Mouse (Mus musculus): Measurements from ENCODE around the gene Ppp3ca. TPM values are rescaled to one million over a fixed set of nuclear protein-coding genes. Genes with fewer than 3 reads are reported as not detected.

Ppp3ca gene
- polyA plus RNA-seq, 1 experiment from 2014 or later: 60.8 TPM

- H3K9me3 ChIP-seq: no peaks in the 10 kb centered on the region
- no peak overlapping the region for H3K27ac ChIP-seq
- H3K4me1 ChIP-seq: peaks cover 7% of the 10 kb centered on the region; the same call in 1 of the 2 replicates
- no peak for ATAC-seq (ENCODE audit: insufficient number of reproducible peaks, low FRiP score, low TSS enrichment, low read depth)
- WGBS: 81% methylated on average over 10 of the region's 10 CpGs
- no peaks in the 10 kb centered on the region for H3K27me3 ChIP-seq
- no peak overlapping the region for H3K4me3 ChIP-seq
- no peak overlapping the region for H3K9ac ChIP-seq
- H3K4me2 ChIP-seq: no peak overlapping the region
- H3K36me3 ChIP-seq: no peaks in the 10 kb centered on the region
Measured at GRCm38 (mm10) chr3:136710310-136710906, 40.5 kb downstream of the Ppp3ca start.

GRCm38 (mm10) chr3:136714307-136715039 lies 44.5 kb downstream of the Ppp3ca start:
- no peaks in the 10 kb centered on the region for H3K27me3 ChIP-seq
- 92% methylated on average over 4 of the region's 4 CpGs for whole genome bisulfite sequencing
- H3K36me3 ChIP-seq: no peaks in the 10 kb centered on the region
- no peaks in the 10 kb centered on the region for H3K4me1 ChIP-seq
- H3K9ac ChIP-seq: no peak overlapping the region
- no peak for ATAC-seq (ENCODE audit: insufficient number of reproducible peaks, low FRiP score, low TSS enrichment, low read depth)
- no peak overlapping the region for H3K27ac ChIP-seq
- H3K9me3 ChIP-seq: no peaks in the 10 kb centered on the region
- H3K4me3 ChIP-seq: no peak overlapping the region
- no peak overlapping the region for H3K4me2 ChIP-seq

- no peak for ATAC-seq (ENCODE audit: insufficient number of reproducible peaks, low FRiP score, low TSS enrichment, low read depth)
- Histone ChIP-seq H3K4me2 (no peak overlapping the region), H3K4me3 (no peak overlapping the region), H3K4me1 (0 out of 2 replicates have a peak, but pooled peaks cover 3% of the 10 kb centered on the region), H3K27me3 (no peaks in the 10 kb centered on the region), H3K9me3 (no peaks in the 10 kb centered on the region), H3K27ac (no peak overlapping the region), H3K9ac (no peak overlapping the region), H3K36me3 (no peaks in the 10 kb centered on the region)
- WGBS: 84% methylated on average over 6 of the region's 6 CpGs
Measured at GRCm38 (mm10) chr3:136716247-136716646, 46.3 kb downstream of the Ppp3ca start.

GRCm38 (mm10) chr3:136718412-136718811 lies 48.5 kb downstream of the Ppp3ca start:
- no peaks in the 10 kb centered on the region for H3K36me3 ChIP-seq
- 89% methylated on average over 5 of the region's 5 CpGs for WGBS
- H3K27ac ChIP-seq: no peak overlapping the region
- H3K9me3 ChIP-seq: no peaks in the 10 kb centered on the region
- no peak overlapping the region for H3K4me2 ChIP-seq
- no peak for ATAC-seq (ENCODE audit: insufficient number of reproducible peaks, low FRiP score, low TSS enrichment, low read depth)
- H3K4me1 ChIP-seq: peaks cover 6% of the 10 kb centered on the region
- H3K27me3 ChIP-seq: no peaks in the 10 kb centered on the region
- H3K4me3 ChIP-seq: no peak overlapping the region
- H3K9ac ChIP-seq: no peak overlapping the region

GRCm38 (mm10) chr3:136721241-136721640 lies 51.3 kb downstream of the Ppp3ca start:
- Histone ChIP-seq H3K27me3 (no peaks in the 10 kb centered on the region), H3K9me3 (no peaks in the 10 kb centered on the region), H3K27ac (peak overlapping the region; percentile 47), H3K4me3 (no peak overlapping the region), H3K9ac (no peak overlapping the region), H3K4me1 (peaks cover 18% of the 10 kb centered on the region), H3K36me3 (no peaks in the 10 kb centered on the region), H3K4me2 (no peak overlapping the region)
- WGBS: 69% methylated on average over 4 of the region's 4 CpGs
- no peak for ATAC-seq (ENCODE audit: insufficient number of reproducible peaks, low FRiP score, low TSS enrichment, low read depth)

- WGBS: 31% methylated on average over 4 of the region's 4 CpGs
- no peak overlapping the region for H3K27ac ChIP-seq
- no peaks in the 10 kb centered on the region for H3K9me3 ChIP-seq
- H3K27me3 ChIP-seq: no peaks in the 10 kb centered on the region
- H3K4me1 ChIP-seq: peaks cover 18% of the 10 kb centered on the region
- H3K4me2 ChIP-seq: no peak overlapping the region
- H3K4me3 ChIP-seq: no peak overlapping the region
- no peak for ATAC-seq (ENCODE audit: insufficient number of reproducible peaks, low FRiP score, low TSS enrichment, low read depth)
- H3K9ac ChIP-seq: no peak overlapping the region
- H3K36me3 ChIP-seq: no peaks in the 10 kb centered on the region
Measured at GRCm38 (mm10) chr3:136721804-136722427, 52.0 kb downstream of the Ppp3ca start.

GRCm38 (mm10) chr3:136722493-136722892 lies 52.6 kb downstream of the Ppp3ca start:
- no peak for ATAC-seq (ENCODE audit: insufficient number of reproducible peaks, low FRiP score, low TSS enrichment, low read depth)
- Histone ChIP-seq H3K27ac (no peak overlapping the region), H3K36me3 (no peaks in the 10 kb centered on the region), H3K4me2 (no peak overlapping the region), H3K9me3 (no peaks in the 10 kb centered on the region), H3K27me3 (no peaks in the 10 kb centered on the region), H3K4me1 (peaks cover 18% of the 10 kb centered on the region), H3K4me3 (no peak overlapping the region), H3K9ac (no peak overlapping the region)

GRCm38 (mm10) chr3:136725311-136726156 lies 55.6 kb downstream of the Ppp3ca start:
- 22% methylated on average over 7 of the region's 7 CpGs for WGBS
- Histone ChIP-seq H3K9me3 (no peaks in the 10 kb centered on the region), H3K9ac (no peak overlapping the region), H3K27me3 (no peaks in the 10 kb centered on the region), H3K4me1 (peaks cover 18% of the 10 kb centered on the region), H3K4me2 (no peak overlapping the region), H3K36me3 (no peaks in the 10 kb centered on the region), H3K4me3 (no peak overlapping the region), H3K27ac (peak overlapping the region; percentile 47; the same call in 1 of the 2 replicates)
- no peak for ATAC-seq (ENCODE audit: insufficient number of reproducible peaks, low FRiP score, low TSS enrichment, low read depth)

- ATAC-seq (ENCODE audit: insufficient number of reproducible peaks, low FRiP score, low TSS enrichment, low read depth): no peak
- H3K36me3 ChIP-seq: no peaks in the 10 kb centered on the region
Measured at GRCm38 (mm10) chr3:136727877-136728276, 58.0 kb downstream of the Ppp3ca start.

GRCm38 (mm10) chr3:136729978-136730377 lies 60.1 kb downstream of the Ppp3ca start:
- Histone ChIP-seq H3K9ac (no peak overlapping the region), H3K4me3 (no peak overlapping the region), H3K9me3 (no peaks in the 10 kb centered on the region), H3K4me2 (no peak overlapping the region), H3K36me3 (no peaks in the 10 kb centered on the region), H3K4me1 (peaks cover 13% of the 10 kb centered on the region), H3K27ac (no peak overlapping the region), H3K27me3 (no peaks in the 10 kb centered on the region)
- 64% methylated on average over 10 of the region's 10 CpGs for WGBS
- ATAC-seq (ENCODE audit: insufficient number of reproducible peaks, low FRiP score, low TSS enrichment, low read depth): no peak

More at GRCm38 (mm10) chr3:136727877-136728276, 58.0 kb downstream of the Ppp3ca start:
- no peak overlapping the region for H3K4me2 ChIP-seq
- H3K27me3 ChIP-seq: no peaks in the 10 kb centered on the region
- 73% methylated on average over 2 of the region's 2 CpGs for WGBS
- peaks cover 15% of the 10 kb centered on the region for H3K4me1 ChIP-seq
- H3K9me3 ChIP-seq: no peaks in the 10 kb centered on the region
- H3K4me3 ChIP-seq: no peak overlapping the region
- no peak overlapping the region for H3K9ac ChIP-seq
- no peak overlapping the region for H3K27ac ChIP-seq

- 93% methylated on average over 6 of the region's 6 CpGs for WGBS
- no peak overlapping the region for H3K4me3 ChIP-seq
- ATAC-seq (ENCODE audit: insufficient number of reproducible peaks, low FRiP score, low TSS enrichment, low read depth): no peak
- no peaks in the 10 kb centered on the region for H3K9me3 ChIP-seq
- no peaks in the 10 kb centered on the region for H3K36me3 ChIP-seq
- no peak overlapping the region for H3K4me2 ChIP-seq
- no peak overlapping the region for H3K27ac ChIP-seq
- no peaks in the 10 kb centered on the region for H3K27me3 ChIP-seq
- H3K9ac ChIP-seq: no peak overlapping the region
- peaks cover 10% of the 10 kb centered on the region; the same call in 1 of the 2 replicates for H3K4me1 ChIP-seq
Measured at GRCm38 (mm10) chr3:136731579-136731978, 61.7 kb downstream of the Ppp3ca start.

All from limb, embryonic 15.5 days (tissue).